Mouse (Mus musculus): ENCODE measurements at regions not wholly inside any gene's neighbourhood (a gene's known extent, or its start where the extent isn't known, plus 50 kb on each side); places are given as distances from the start of the nearest gene placed in this dataset.

DNA sequence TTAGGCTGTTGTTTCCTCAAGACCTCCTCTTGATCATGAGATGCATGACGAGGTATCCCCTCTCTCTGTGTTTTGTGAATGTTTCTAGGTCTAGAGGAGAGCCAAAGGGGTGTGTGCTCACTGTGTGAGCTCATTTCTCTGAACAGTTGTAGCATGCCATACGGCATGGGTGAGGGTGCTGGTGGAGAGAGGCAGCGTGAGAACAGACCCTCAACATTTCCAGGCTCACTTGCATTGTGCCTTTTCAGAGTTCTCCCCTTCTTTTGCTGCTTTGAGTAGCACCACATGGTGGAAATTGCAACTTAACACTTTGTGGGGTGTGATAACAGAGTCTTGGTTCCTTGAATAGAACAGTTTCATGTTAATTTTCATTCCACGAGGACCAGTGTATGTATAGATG, 315.8 kb downstream of the Brinp2 start:
- no peak for TF ChIP-seq FOSL1 (IDR thresholded peaks at IDR 0.05; ENCODE audit: insufficient read depth, low read length, poor library complexity, severe bottlenecking)
- no peak for TF ChIP-seq MYOG (IDR thresholded peaks at IDR 0.05; ENCODE audit: control insufficient read depth, extremely low read depth, insufficient read length)
- TF ChIP-seq MAX (IDR thresholded peaks at IDR 0.05) = no peak
- no peak for TF ChIP-seq MYOD1 (IDR thresholded peaks at IDR 0.05; ENCODE audit: control insufficient read depth, insufficient read length, low read depth)
- TF ChIP-seq CEBPB (IDR thresholded peaks at IDR 0.05; ENCODE audit: low read depth) = no peak
- TF ChIP-seq USF1 (IDR thresholded peaks at IDR 0.05; ENCODE audit: low read depth) = no peak
- TF ChIP-seq CTCF (IDR thresholded peaks at IDR 0.05; ENCODE audit: control insufficient read depth, insufficient read depth, insufficient read length) = no peak
- H3K36me3 ChIP-seq (ENCODE audit: control insufficient read depth, insufficient read depth) = no peaks in the 10 kb centered on the region
- no peak overlapping the region for H3K4me3 ChIP-seq (ENCODE audit: insufficient read depth, poor library complexity, severe bottlenecking)
- no peaks in the 10 kb centered on the region for H3K27me3 ChIP-seq (ENCODE audit: control insufficient read depth, insufficient read depth, insufficient read length)
- H3K79me3 ChIP-seq (ENCODE audit: low read depth) = no peaks in the 10 kb centered on the region
- no peak overlapping the region for H3ac ChIP-seq (ENCODE audit: control insufficient read depth, insufficient read length, low read depth)
- no peaks in the 10 kb centered on the region for H3K79me2 ChIP-seq (ENCODE audit: control insufficient read depth, insufficient read depth)

DNA sequence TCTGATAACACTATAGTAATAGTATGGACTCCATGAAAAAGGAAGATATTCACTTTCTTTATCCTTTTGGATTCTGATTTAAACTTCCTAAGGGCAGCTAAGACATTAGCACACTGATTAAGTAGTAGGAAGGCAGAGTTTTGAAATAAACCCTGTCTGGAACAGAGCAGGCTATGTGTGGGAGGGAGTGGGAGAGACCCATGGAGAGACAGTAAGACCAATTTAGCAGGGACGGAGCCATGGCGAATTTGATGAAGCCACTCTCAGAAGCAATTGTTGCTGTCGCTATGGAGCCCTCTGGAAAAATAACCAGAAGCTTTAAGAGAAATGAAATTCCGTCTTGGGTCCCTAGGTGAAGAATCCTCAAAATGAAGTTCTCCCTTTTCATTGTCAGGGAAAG, 303.5 kb downstream of the Brinp2 start:
- H3K36me3 ChIP-seq (ENCODE audit: control insufficient read depth, insufficient read depth) = no peaks in the 10 kb centered on the region
- H3ac ChIP-seq (ENCODE audit: control insufficient read depth, insufficient read length, low read depth) = no peak overlapping the region
- no peaks in the 10 kb centered on the region for H3K79me2 ChIP-seq (ENCODE audit: control insufficient read depth, insufficient read depth)
- H3K79me3 ChIP-seq (ENCODE audit: low read depth) = no peaks in the 10 kb centered on the region
- no peaks in the 10 kb centered on the region for H3K27me3 ChIP-seq (ENCODE audit: control insufficient read depth, insufficient read depth, insufficient read length)
- no peak overlapping the region for H3K4me3 ChIP-seq (ENCODE audit: insufficient read depth, poor library complexity, severe bottlenecking)
- TF ChIP-seq CEBPB (IDR thresholded peaks at IDR 0.05; ENCODE audit: low read depth) (no peak), MYOG (IDR thresholded peaks at IDR 0.05; ENCODE audit: control insufficient read depth, extremely low read depth, insufficient read length) (no peak), CTCF (IDR thresholded peaks at IDR 0.05; ENCODE audit: control insufficient read depth, insufficient read depth, insufficient read length) (no peak), MAX (IDR thresholded peaks at IDR 0.05) (no peak), FOSL1 (IDR thresholded peaks at IDR 0.05; ENCODE audit: insufficient read depth, low read length, poor library complexity, severe bottlenecking) (no peak), USF1 (IDR thresholded peaks at IDR 0.05; ENCODE audit: low read depth) (no peak), MYOD1 (IDR thresholded peaks at IDR 0.05; ENCODE audit: control insufficient read depth, insufficient read length, low read depth) (no peak)

DNA sequence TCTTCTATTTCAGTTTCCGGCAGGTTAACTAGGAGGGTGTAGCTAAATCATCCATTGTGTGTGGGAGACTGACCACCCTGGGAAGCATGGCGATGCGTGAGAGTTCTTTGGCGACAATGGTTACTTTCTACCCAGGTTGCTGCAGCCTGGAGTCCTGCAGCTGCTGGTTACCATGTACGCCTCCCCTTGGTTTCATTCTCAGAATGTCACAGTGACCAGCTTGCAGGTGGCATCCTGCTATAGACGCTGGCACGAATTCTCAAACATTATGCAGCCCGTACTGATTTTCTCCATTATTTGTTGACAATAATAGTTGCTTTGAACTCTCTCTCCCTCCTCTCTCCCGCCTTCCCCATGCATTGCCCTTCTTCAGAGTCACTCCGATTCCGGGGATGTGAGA, 301.2 kb downstream of the Brinp2 start:
- Histone ChIP-seq H3ac (ENCODE audit: control insufficient read depth, insufficient read length, low read depth) (no peak overlapping the region), H3K4me3 (ENCODE audit: insufficient read depth, poor library complexity, severe bottlenecking) (no peak overlapping the region), H3K27me3 (ENCODE audit: control insufficient read depth, insufficient read depth, insufficient read length) (no peaks in the 10 kb centered on the region), H3K36me3 (ENCODE audit: control insufficient read depth, insufficient read depth) (no peaks in the 10 kb centered on the region), H3K79me3 (ENCODE audit: low read depth) (no peaks in the 10 kb centered on the region), H3K79me2 (ENCODE audit: control insufficient read depth, insufficient read depth) (no peaks in the 10 kb centered on the region)
- TF ChIP-seq FOSL1 (IDR thresholded peaks at IDR 0.05; ENCODE audit: insufficient read depth, low read length, poor library complexity, severe bottlenecking) (no peak), CTCF (IDR thresholded peaks at IDR 0.05; ENCODE audit: control insufficient read depth, insufficient read depth, insufficient read length) (no peak), USF1 (IDR thresholded peaks at IDR 0.05; ENCODE audit: low read depth) (no peak), CEBPB (IDR thresholded peaks at IDR 0.05; ENCODE audit: low read depth) (no peak)

DNA sequence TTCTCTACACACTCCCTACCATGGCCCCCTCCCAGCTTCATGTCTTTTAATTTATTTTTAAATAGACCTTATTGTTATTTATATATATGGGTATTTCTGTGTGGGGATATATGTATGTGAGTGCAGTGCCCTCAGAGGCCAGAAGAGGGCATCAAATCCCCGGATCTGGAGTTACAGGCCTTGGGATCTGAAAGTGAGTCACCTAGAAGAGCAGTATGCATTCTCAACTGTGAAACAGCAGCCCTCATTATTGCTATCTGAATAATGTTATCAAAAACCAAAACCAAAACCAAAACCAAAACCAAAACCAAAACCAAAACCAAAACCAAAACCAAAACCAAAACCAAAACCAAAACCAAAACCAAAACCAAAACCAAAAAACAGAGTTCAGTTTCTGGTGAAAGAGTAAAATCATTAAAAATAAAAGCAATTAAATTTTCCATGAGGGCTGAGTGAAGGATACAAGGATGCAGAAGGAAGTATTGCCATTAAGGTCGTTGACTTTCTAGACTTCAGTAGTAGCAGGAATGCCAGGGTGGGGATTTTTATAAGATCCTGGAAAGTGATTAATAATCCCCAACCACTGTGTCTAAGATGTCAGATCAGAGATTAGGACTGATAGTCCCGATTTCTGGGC, 299.0 kb downstream of the Brinp2 start:
- TF ChIP-seq MAX (IDR thresholded peaks at IDR 0.05) = no peak
- no peak for TF ChIP-seq CEBPB (IDR thresholded peaks at IDR 0.05; ENCODE audit: low read depth)
- no peak for TF ChIP-seq MYOG (IDR thresholded peaks at IDR 0.05; ENCODE audit: control insufficient read depth, extremely low read depth, insufficient read length)
- TF ChIP-seq FOSL1 (IDR thresholded peaks at IDR 0.05; ENCODE audit: insufficient read depth, low read length, poor library complexity, severe bottlenecking) = no peak
- no peak for TF ChIP-seq CTCF (IDR thresholded peaks at IDR 0.05; ENCODE audit: control insufficient read depth, insufficient read depth, insufficient read length)
- TF ChIP-seq USF1 (IDR thresholded peaks at IDR 0.05; ENCODE audit: low read depth) = no peak
- no peak for TF ChIP-seq MYOD1 (IDR thresholded peaks at IDR 0.05; ENCODE audit: control insufficient read depth, insufficient read length, low read depth)
- Histone ChIP-seq H3K36me3 (ENCODE audit: control insufficient read depth, insufficient read depth) (no peaks in the 10 kb centered on the region), H3K27me3 (ENCODE audit: control insufficient read depth, insufficient read depth, insufficient read length) (no peaks in the 10 kb centered on the region), H3K79me3 (ENCODE audit: low read depth) (no peaks in the 10 kb centered on the region), H3ac (ENCODE audit: control insufficient read depth, insufficient read length, low read depth) (no peak overlapping the region), H3K4me3 (ENCODE audit: insufficient read depth, poor library complexity, severe bottlenecking) (no peak overlapping the region), H3K79me2 (ENCODE audit: control insufficient read depth, insufficient read depth) (no peaks in the 10 kb centered on the region)

DNA sequence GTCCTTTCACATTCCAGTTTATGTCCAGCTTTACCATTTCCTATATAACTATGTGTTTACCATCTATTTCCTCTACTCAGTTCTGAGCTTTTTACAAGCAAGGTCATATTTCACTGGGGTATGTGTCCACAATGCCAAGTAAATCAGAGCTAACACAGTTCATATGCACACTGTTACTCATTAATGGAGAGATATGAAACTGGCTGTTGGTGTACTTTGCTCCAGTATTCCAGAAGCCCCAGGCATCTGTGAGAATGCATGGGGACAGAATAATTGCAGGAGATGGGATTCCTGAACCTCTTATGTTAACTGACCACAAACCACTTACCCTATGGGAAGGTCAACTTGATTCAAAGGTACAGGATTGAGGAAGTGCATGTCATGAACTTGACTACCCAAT, 298.3 kb downstream of the Brinp2 start:
- Histone ChIP-seq H3ac (ENCODE audit: control insufficient read depth, insufficient read length, low read depth) (no peak overlapping the region), H3K79me3 (ENCODE audit: low read depth) (no peaks in the 10 kb centered on the region), H3K79me2 (ENCODE audit: control insufficient read depth, insufficient read depth) (no peaks in the 10 kb centered on the region), H3K4me3 (ENCODE audit: insufficient read depth, poor library complexity, severe bottlenecking) (no peak overlapping the region), H3K27me3 (ENCODE audit: control insufficient read depth, insufficient read depth, insufficient read length) (no peaks in the 10 kb centered on the region), H3K36me3 (ENCODE audit: control insufficient read depth, insufficient read depth) (no peaks in the 10 kb centered on the region)
- no peak for TF ChIP-seq MAX (IDR thresholded peaks at IDR 0.05)
- TF ChIP-seq MYOG (IDR thresholded peaks at IDR 0.05; ENCODE audit: control insufficient read depth, extremely low read depth, insufficient read length) = no peak
- no peak for TF ChIP-seq CTCF (IDR thresholded peaks at IDR 0.05; ENCODE audit: control insufficient read depth, insufficient read depth, insufficient read length)
- no peak for TF ChIP-seq USF1 (IDR thresholded peaks at IDR 0.05; ENCODE audit: low read depth)
- TF ChIP-seq FOSL1 (IDR thresholded peaks at IDR 0.05; ENCODE audit: insufficient read depth, low read length, poor library complexity, severe bottlenecking) = no peak
- TF ChIP-seq MYOD1 (IDR thresholded peaks at IDR 0.05; ENCODE audit: control insufficient read depth, insufficient read length, low read depth) = no peak
- no peak for TF ChIP-seq CEBPB (IDR thresholded peaks at IDR 0.05; ENCODE audit: low read depth)

DNA sequence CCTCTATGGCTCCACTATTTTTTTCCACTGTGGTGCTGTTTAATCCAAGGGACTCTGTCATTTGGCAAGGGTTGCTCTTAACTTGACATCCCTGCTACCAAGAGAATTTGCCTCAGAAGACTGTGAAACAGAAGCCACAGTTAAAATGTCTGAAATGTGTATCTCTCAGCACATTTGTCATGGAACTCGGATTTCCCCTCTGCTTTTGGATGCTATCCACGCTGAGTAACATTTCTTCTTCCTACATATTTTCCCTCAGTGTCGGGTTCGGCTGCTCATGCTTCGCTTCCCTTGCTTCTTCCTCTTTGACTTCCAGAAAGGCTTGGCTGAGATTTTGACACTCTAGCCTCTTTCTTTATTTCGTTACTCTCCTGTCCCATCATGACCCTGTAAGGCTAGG, 294.1 kb downstream of the Brinp2 start:
- Histone ChIP-seq H3K36me3 (ENCODE audit: control insufficient read depth, insufficient read depth) (no peaks in the 10 kb centered on the region), H3ac (ENCODE audit: control insufficient read depth, insufficient read length, low read depth) (no peak overlapping the region), H3K79me3 (ENCODE audit: low read depth) (no peaks in the 10 kb centered on the region), H3K79me2 (ENCODE audit: control insufficient read depth, insufficient read depth) (no peaks in the 10 kb centered on the region), H3K4me3 (ENCODE audit: insufficient read depth, poor library complexity, severe bottlenecking) (no peak overlapping the region), H3K27me3 (ENCODE audit: control insufficient read depth, insufficient read depth, insufficient read length) (no peaks in the 10 kb centered on the region)
- TF ChIP-seq CEBPB (IDR thresholded peaks at IDR 0.05; ENCODE audit: low read depth) = no peak
- no peak for TF ChIP-seq MYOD1 (IDR thresholded peaks at IDR 0.05; ENCODE audit: control insufficient read depth, insufficient read length, low read depth)
- TF ChIP-seq MYOG (IDR thresholded peaks at IDR 0.05; ENCODE audit: control insufficient read depth, extremely low read depth, insufficient read length) = no peak
- TF ChIP-seq CTCF (IDR thresholded peaks at IDR 0.05; ENCODE audit: control insufficient read depth, insufficient read depth, insufficient read length) = no peak
- no peak for TF ChIP-seq MAX (IDR thresholded peaks at IDR 0.05)
